Mouse (Mus musculus) midbrain, postnatal 0 days (tissue): ENCODE measurements around the gene Tmem189. TPM values are rescaled to one million over a fixed set of nuclear protein-coding genes. Genes with fewer than 3 reads are reported as not detected.
"Not testable (repeated sequence)": the region's sequence is repeated elsewhere in the genome, so short reads cannot be mapped to it uniquely, and the experiment has no call there.

Experiments used
- ATAC-seq: fragments of 200-750 bp; cut with Nextera tagmentation; 2 replicates; pipeline ENCODE4 v1.8.0; 2017; ENCODE audit warnings: moderate number of reproducible peaks, mild to moderate bottlenecking, moderate TSS enrichment, moderate library complexity; ENCODE audit not compliant: low FRiP score
- DNase-seq: peaks from one replicate; pipeline ENCODE4 v3.0.0-alpha.2; 2015; ENCODE audit warnings: low spot score
- H3K27ac ChIP-seq: fragments of 300-500 bp; sonication (generic); 2 replicates; pipeline ENCODE4 v1.5.1; 2014; ENCODE audit warnings: low read depth, mild to moderate bottlenecking, low read length, mixed read lengths
- H3K27me3 ChIP-seq: fragments of 300-500 bp; sonication (generic); 2 replicates; pipeline ENCODE4 v1.6.1; 2014; ENCODE audit warnings: low read length, control low read depth, mixed read lengths; ENCODE audit not compliant: insufficient read depth
- H3K36me3 ChIP-seq: fragments of 300-500 bp; sonication (generic); 2 replicates; pipeline ENCODE4 v1.6.1; 2014; ENCODE audit warnings: low read length, control low read depth, mixed read lengths; ENCODE audit not compliant: insufficient read depth
- H3K4me1 ChIP-seq: fragments of 300-500 bp; sonication (generic); 2 replicates; pipeline ENCODE4 v1.6.1; 2014; ENCODE audit warnings: mild to moderate bottlenecking, control low read depth, antibody characterized with exemption, low read length, mixed read lengths; ENCODE audit not compliant: insufficient read depth
- H3K4me2 ChIP-seq: fragments of 300-500 bp; sonication (generic); 2 replicates; pipeline ENCODE4 v1.6.1; 2014; ENCODE audit warnings: low read depth, mild to moderate bottlenecking, low read length, mixed read lengths; ENCODE audit not compliant: poor library complexity, severe bottlenecking
- H3K4me3 ChIP-seq: fragments of 300-500 bp; sonication (generic); 2 replicates; pipeline ENCODE4 v1.5.1; 2014; ENCODE audit warnings: low read depth, mild to moderate bottlenecking, low read length, moderate library complexity
- H3K9ac ChIP-seq: fragments of 300-500 bp; sonication (generic); replicated peaks from 2 replicates; pipeline ENCODE4 v1.6.1; 2014; ENCODE audit warnings: mild to moderate bottlenecking, low read length, moderate library complexity, mixed read lengths; ENCODE audit not compliant: poor library complexity, severe bottlenecking
- H3K9me3 ChIP-seq: fragments of 300-500 bp; sonication (generic); 2 replicates; pipeline ENCODE4 v1.6.1; 2016; ENCODE audit warnings: low read length, control low read depth
- CTCF ChIP-seq: IDR thresholded peaks from 2 replicates; pipeline ENCODE4 v1.5.1; 2016; ENCODE audit warnings: antibody characterized with exemption, mild to moderate bottlenecking
- WGBS: fragments of 180-500 bp; shearing (Covaris S2); extraction: QIAGEN DNeasy Blood & Tissue Kit; methylation state at CpG from one replicate; pipeline ENCODE4 v1.1.7; 2014; 5-methylcytosine and 5-hydroxymethylcytosine counted together
- polyA plus RNA-seq: library from polyadenylated mRNA; unstranded; fragments of >200 nt; fragmentation: Nextera tagmentation; extraction: Ambion mirVana; gene quantifications from 2 replicates; pipeline ENCODE4 v1.2.1, GENCODE M21; 2015
- total RNA-seq: library from RNA; depleted of rRNA; stranded (reverse); fragments of >200 nt; gene quantifications from 2 replicates; pipeline ENCODE4 v1.2.3, GENCODE M21; 2014

The Tmem189 gene
- total and polyA plus RNA-seq, 2 experiments from 2014 or later, result 33.5 to 65.9 TPM

- H3K4me2 ChIP-seq, H3K4me3 ChIP-seq, H3K27ac ChIP-seq, H3K9ac ChIP-seq, DNase-seq, H3K27me3 ChIP-seq, H3K9me3 ChIP-seq, H3K4me1 ChIP-seq, ATAC-seq: not testable (repeated sequence)
- 96% methylated on average over 5 of the region's 7 CpGs for WGBS
- H3K36me3 ChIP-seq, result peaks cover 33% of the 10 kb centered on the region
- TF ChIP-seq CTCF, result peak; percentile 42
Measured at GRCm38 (mm10) chr2:167613335-167613734, 76.3 kb downstream of the Tmem189 start.

DNA sequence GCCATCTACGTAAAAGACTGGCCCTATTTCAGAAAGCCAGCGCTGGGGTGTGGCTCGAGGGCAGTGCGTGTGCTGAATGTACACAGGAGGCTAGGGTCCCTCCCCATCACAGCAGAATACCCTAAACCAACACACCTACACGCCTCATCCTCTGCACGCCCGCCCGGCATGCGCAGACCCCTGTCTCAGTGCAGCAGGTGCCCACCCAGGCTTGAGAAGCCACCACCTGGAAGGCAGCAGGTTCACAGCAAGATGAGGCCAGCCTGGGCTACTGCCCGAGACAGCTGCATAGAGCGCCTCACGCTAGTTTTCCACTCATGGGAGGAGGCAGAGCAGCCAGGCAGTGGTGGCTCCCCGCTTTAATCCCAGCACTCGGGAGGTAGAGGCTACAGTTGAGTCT is 77.5 kb downstream of the Tmem189 start:
- Histone ChIP-seq H3K4me2 (no peak overlapping the region), H3K27me3 (no peaks in the 10 kb centered on the region), H3K9me3 (no peaks in the 10 kb centered on the region), H3K27ac (no peak overlapping the region), H3K36me3 (peaks cover 34% of the 10 kb centered on the region), H3K4me3 (no peak overlapping the region), H3K4me1 (no peaks in the 10 kb centered on the region), H3K9ac (no peak overlapping the region)
- WGBS, result 92% methylated on average over 14 of the region's 14 CpGs
- DNase-seq, result no peak
- TF ChIP-seq CTCF, result no peak
- no peak for ATAC-seq

DNA sequence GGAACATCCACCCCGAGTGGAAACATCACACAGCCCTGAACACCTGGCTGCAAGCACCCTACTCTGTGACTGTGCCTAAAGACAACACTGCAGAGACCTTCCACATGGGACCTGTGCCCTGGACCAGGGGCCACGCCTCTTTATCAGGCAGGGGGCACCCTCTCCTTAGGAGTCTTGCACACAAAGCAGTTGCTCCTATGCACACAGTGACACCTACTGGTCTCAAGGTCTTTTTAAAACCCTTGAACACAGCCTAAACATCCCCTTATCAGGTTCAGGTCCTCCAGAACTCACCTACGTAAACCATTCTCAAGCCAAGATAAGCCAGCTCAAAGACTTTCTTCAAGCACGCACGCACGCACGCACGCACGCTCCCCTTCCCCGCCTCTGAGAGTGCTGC is 78.3 kb downstream of the Tmem189 start:
- no peak overlapping the region for H3K27ac ChIP-seq
- 93% methylated on average over 10 of the region's 10 CpGs for WGBS
- H3K4me1 ChIP-seq, result no peaks in the 10 kb centered on the region
- H3K9ac ChIP-seq, result no peak overlapping the region
- ATAC-seq (no peak), DNase-seq (no peak)
- H3K27me3 ChIP-seq, result no peaks in the 10 kb centered on the region
- peaks cover 32% of the 10 kb centered on the region for H3K36me3 ChIP-seq
- TF ChIP-seq CTCF, result peak; percentile 55
- H3K9me3 ChIP-seq, result no peaks in the 10 kb centered on the region
- H3K4me3 ChIP-seq, result no peak overlapping the region
- H3K4me2 ChIP-seq, result no peak overlapping the region

DNA sequence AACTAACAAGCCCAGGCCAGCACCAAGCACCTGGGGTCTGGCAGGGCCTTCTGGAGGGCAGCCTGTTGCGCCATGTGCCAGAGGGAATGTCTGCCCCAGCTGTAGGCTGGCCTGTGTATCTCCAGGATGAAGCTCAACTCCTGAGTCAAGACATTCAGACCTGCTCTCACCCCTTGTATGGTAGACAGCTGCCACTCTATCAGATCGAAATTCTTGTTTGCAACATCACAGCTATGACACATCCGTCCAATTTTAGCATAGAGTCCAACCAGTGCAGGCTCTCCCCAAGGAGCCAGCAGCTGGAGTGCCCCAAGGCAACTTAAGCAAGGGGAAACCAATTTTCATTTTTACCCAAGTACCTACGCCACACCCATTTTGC is 82.9 kb downstream of the Tmem189 start:
- no peaks in the 10 kb centered on the region for H3K9me3 ChIP-seq
- H3K4me3 ChIP-seq, result no peak overlapping the region
- H3K36me3 ChIP-seq, result peaks cover 17% of the 10 kb centered on the region; the same call in 1 of the 2 replicates
- no peak for DNase-seq
- H3K4me1 ChIP-seq, result no peaks in the 10 kb centered on the region
- TF ChIP-seq CTCF, result no peak
- H3K27ac ChIP-seq, result no peak overlapping the region
- H3K4me2 ChIP-seq, result no peak overlapping the region
- no peak for ATAC-seq
- no peak overlapping the region for H3K9ac ChIP-seq
- H3K27me3 ChIP-seq, result no peaks in the 10 kb centered on the region
- WGBS, result 90% methylated on average over 4 of the region's 4 CpGs

- Histone ChIP-seq H3K4me3 (no peak overlapping the region), H3K27me3 (no peaks in the 10 kb centered on the region), H3K9me3 (no peaks in the 10 kb centered on the region), H3K36me3 (peaks cover 17% of the 10 kb centered on the region; the same call in 1 of the 2 replicates), H3K27ac (no peak overlapping the region), H3K4me2 (no peak overlapping the region), H3K9ac (no peak overlapping the region), H3K4me1 (no peaks in the 10 kb centered on the region)
- ATAC-seq (no peak), DNase-seq (no peak)
- TF ChIP-seq CTCF, result no peak
- WGBS, result 80% methylated on average over 17 of the region's 17 CpGs
Measured at GRCm38 (mm10) chr2:167605817-167606744, 83.5 kb downstream of the Tmem189 start.

GRCm38 (mm10) chr2:167605178-167605794 is 84.3 kb downstream of the Tmem189 start:
- DNase-seq, result peak; percentile 89
- Histone ChIP-seq H3K4me3 (no peak overlapping the region), H3K9ac (no peak overlapping the region), H3K4me1 (no peaks in the 10 kb centered on the region), H3K4me2 (no peak overlapping the region), H3K27me3 (no peaks in the 10 kb centered on the region), H3K36me3 (peaks cover 17% of the 10 kb centered on the region; the same call in 1 of the 2 replicates), H3K9me3 (no peaks in the 10 kb centered on the region), H3K27ac (no peak overlapping the region)
- ATAC-seq, result no peak; the same call in 1 of the 2 replicates
- 31% methylated on average over 11 of the region's 11 CpGs for WGBS
- peak; percentile 93 for TF ChIP-seq CTCF
